Mouse (Mus musculus) heart, adult 8-10 months (tissue): ENCODE measurements around the gene Kremen1. TPM values are rescaled to one million over a fixed set of nuclear protein-coding genes. Genes with fewer than 3 reads are reported as not detected.
A peak's percentile ranks its signal among the peaks of the same experiment; 100 is the strongest.

ENCODE experiments used
- DNase-seq: peaks from one replicate; pipeline ENCODE4 v3.0.0; 2022; ENCODE audit warnings: low spot score
- total RNA-seq, 4 experiments: library from RNA; stranded (reverse); gene quantifications; 2 replicates each; pipeline ENCODE4 v1.2.4; 2022

Kremen1 gene
- total RNA-seq, 4 experiments from 2014 or later, result 86.5 to 107 (median 100) TPM

GRCm38 (mm10) chr11:5219910-5220447 is 41.4 kb downstream of the Kremen1 start:
- no peak for DNase-seq

DNA sequence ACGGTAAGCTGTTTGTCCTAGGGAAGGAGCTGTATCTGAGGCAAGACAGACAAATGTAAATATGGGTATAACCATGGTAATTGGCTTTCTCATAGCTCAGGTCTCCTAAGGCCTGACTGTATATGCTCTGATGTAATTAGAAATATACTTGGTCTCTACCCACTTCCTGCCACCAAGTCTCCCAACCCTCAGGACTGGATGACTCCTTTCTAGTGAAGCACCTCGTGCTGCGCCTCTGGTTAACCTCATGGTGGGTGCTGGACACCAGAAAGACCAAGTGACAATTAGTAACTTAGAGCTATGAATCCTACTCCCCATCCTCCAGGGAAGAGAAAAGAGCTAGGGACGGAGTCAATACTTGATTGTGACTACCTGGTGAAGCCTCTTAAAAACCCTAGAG is 42.0 kb downstream of the Kremen1 start:
- DNase-seq, result no peak

DNA sequence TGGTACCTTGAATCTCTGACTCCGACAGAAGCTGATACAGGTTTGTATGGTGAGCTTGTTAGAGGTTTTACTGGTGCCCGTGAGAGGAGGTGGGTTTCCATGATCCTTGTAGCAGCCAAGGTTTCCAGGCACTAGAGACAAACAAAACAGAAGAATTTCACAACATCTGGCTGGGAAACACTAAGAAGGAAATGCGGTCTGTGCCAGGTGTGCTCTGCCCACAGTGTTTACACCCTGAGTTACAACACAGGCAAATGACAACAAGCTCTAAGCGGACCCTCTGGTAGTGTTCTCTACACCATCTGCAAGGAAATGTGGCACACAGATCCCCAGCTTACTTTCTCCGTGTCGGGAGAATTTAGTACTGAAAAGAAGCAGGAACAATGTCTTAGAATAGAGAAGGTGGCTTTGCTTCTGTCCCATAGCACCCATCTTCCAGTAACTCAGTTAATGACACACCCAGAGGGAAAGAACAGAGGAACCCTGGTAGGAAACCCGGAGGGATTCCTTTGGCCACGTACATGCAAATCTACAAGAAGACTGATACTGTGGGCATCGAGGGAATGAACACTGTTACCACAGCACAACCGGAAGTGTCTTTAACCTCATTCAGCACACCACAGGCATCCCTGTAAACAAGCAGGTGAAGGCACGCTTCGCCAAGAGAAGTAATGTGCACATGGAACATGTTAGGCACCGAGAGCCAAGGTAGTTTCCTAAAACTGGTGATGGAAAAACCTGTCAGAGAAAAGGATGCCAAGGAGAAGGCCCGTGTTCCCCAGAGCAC is 45.8 kb downstream of the Kremen1 start:
- DNase-seq, result no peak

DNA sequence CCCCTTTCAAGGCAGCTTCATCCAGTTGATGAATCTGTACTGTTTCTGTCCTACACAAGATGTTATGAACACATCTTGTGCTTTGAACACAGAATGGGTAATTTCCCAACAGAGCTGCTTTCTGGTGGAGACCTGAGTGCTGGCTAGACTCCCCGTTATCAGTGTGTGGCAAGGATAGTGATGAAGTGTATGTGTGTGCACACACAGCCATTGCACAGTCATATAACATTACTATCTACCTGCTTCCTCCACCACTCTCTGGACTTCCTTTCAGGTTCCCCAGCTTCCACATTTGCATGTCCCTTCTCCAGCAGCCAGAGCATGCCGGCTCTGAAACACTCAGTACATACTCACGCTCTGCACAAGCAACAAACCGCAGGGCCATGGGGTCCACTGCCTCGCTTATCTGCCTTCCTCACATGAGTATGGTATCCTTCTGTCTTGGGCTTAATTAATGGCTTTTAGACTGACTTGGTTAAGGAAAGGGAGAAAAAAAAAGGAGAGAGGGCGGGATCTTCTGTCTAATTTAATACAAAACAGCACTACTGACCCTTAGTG is 46.8 kb downstream of the Kremen1 start:
- DNase-seq, result no peak

DNA sequence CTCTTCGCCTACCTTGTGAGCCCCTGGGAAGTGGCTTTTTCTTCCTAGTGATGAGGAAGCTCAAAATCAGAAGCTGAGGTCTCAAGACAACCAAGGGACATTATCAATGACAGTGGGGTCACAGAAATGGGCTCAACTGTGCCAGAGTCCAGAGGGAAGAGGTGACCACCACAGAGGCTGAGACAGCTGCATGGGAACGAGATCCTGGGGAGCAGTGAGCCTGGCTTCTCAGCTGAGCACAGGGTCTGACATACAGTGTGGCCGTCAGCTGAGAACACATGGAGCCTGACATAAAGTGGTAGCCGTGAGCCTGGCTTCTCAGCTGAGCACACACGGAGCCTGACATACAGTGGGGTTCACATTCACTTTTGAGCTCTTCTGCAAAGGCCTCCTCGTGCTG is 58.3 kb downstream of the Kremen1 start:
- DNase-seq, result no peak

GRCm38 (mm10) chr11:5201799-5202680 is 59.3 kb downstream of the Kremen1 start:
- DNase-seq, result no peak

GRCm38 (mm10) chr11:5199879-5200278 is 61.5 kb downstream of the Kremen1 start:
- DNase-seq, result no peak

- DNase-seq, result no peak
Observed at GRCm38 (mm10) chr11:5197068-5197467, 64.3 kb downstream of the Kremen1 start.

- DNase-seq, result no peak
Observed at GRCm38 (mm10) chr11:5196583-5196982, 64.8 kb downstream of the Kremen1 start.

- no peak for DNase-seq
Observed at GRCm38 (mm10) chr11:5193576-5193881, 67.8 kb downstream of the Kremen1 start.

GRCm38 (mm10) chr11:5192840-5193575 is 68.3 kb downstream of the Kremen1 start:
- no peak for DNase-seq

DNA sequence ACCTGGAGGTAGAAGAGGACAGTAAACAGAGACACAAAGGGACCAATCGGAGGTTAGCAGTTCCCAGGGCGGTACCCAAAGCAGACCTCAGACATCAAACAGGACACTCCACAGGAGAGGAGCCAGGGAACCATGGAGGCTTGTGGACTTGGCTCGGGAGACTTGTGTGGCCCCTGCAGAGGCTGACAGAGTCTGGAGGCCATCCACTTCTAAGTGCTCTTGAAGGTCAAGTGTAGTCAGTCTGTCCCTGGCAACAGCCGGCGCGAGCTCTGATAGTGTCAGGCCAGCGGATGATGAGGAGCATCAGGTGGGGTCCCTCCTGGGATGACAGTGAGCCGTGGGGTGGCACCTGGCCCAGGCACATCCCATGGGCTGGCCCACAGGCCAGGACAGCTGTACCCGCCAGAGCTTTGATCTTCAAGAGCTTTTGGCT is 69.3 kb downstream of the Kremen1 start:
- DNase-seq, result peak; percentile 28

DNA sequence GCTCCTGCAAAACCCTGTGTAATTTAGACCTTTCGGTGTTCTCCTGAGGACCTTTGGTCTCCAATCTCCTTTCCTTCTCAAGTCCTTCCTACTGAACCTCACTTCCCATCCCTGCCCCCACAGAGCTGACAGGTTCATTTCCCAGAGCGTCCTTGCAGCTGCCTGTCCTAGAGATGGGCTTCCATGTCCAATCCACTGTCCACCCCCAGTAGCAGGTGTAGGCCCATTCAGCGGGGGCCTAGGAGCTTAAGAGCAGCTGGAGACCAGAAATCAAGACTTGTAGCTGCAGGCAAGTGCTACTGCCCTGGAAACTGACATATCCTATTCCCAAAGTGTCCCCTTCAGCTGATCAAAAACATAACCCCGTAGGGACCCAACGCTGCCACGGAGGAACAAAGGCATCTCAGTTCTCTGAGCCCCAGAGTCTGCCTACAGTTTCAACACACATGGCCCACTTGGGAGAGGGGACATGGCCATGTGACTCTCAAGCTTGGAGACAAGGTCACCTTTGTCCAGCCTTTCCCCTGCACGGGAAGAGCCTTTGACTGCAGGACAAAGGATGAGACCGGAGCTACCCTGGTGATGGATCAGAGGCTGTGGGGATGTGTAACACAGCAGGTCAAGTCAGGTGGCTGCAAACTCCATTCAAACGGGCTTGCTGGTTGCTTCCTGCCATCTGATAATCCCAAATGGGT is 72.0 kb downstream of the Kremen1 start:
- DNase-seq, result no peak

DNA sequence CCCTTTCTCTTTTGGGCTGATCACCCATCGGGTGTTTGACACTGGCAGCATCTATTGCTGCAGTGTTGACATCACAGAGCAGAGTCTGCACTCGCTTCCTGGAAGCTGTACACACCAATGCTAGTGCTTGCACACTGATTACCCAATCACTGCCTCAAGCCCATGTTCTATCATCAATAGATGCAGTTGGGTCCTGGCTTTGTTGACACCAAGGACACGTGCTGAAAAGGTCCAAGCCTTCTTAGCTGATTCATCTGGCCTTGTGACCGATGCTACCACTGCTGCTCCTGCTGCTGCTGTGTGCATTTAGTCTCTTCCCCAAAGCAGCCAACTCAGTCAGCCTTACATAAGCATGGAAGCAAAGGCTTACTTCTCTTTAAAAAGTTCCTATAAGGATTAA is 73.2 kb downstream of the Kremen1 start:
- no peak for DNase-seq

DNA sequence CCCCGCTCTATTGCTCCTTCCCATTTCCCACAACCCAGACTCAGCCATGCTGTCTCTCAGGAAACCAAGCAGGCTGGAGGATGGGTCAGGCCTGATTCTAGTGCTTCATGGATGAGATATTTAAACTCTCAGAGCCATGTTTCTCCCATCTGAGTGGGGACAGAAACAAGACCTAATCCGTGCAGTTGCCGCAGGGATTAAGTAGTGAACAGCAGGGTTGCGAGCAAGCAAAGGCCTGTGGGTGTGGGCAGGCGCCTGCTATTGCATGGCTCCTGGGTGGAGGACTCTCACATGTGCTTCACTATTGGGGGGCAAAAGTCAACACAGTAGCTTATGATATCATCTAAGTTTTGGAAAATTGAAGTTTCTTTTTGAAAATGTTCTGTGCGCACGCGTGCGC is 76.5 kb downstream of the Kremen1 start:
- DNase-seq, result no peak

- DNase-seq, result no peak
Observed at GRCm38 (mm10) chr11:5184250-5184649, 77.1 kb downstream of the Kremen1 start.

DNA sequence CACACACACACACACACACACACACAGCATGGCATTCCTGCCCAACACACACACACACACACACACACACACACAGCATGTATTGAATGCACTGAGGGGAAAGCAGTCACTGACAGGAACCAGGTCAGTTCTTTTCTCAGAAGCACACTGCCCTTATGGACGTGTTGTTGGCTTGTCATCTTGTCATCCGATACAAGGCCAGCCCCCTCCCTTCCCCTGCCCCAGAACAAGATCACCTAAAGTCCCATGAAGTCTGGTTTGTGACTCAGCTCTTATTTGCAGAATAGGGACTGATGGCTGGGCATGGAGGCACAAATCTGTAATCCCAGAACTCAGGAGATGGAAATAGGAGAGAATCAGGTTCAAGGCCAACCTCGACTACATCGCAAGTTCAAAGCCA is 78.5 kb downstream of the Kremen1 start:
- DNase-seq, result no peak

DNA sequence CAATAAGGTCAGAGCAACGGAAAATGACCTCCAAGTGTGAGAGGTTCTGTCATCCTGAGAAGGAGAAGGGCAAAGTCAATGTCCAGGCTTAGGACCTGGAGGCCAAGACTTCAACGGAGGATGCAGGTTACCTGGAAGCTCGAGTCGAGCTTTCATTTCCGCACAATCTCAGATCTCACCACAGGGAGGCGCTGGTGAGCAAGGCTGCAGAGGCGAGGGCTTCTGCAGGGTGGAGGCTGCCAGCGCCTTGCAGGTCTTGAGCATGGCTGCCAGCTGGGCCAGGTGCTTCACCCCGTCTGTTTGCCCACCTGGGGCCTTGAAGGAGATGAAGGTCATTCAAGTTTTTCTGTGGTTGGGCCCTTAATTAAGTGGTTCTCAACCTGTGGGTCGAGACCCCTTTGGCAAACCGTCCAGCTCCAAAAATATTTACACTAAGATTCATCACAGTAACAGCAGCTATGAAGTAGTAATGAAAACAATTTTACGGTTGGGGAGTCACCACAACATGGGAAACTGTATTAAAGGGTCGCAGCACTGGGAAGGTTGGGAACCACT is 79.4 kb downstream of the Kremen1 start:
- peak; percentile 68 for DNase-seq

GRCm38 (mm10) chr11:5179391-5179790 is 82.0 kb downstream of the Kremen1 start:
- DNase-seq, result no peak

GRCm38 (mm10) chr11:5177171-5177570 is 84.2 kb downstream of the Kremen1 start:
- DNase-seq, result no peak

GRCm38 (mm10) chr11:5176685-5177084 is 84.7 kb downstream of the Kremen1 start:
- no peak for DNase-seq
